ENCODE assay signal across 21 mouse cellular contexts in the genomic region with DNA sequence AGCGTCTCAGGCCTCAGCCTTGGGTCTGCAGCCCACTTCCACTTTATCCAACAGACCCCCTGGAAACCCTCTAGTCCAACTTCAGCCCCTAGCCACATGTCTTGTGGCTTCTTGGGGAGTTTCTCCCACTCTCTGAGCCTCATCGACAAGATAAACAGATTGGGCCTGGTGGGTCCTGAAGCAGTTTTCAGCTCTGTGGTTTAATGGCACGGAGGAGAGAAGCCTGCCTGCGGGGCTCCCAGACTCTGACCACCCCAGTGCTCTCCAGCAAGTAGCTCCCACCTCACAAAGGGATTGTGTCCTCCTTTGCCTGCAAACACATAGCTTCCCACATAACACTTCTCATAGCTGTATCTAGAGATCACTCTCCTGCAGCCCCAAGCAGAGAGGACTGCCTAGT. TPM values are rescaled to one million over a fixed set of nuclear protein-coding genes. Genes with fewer than 3 reads are reported as not detected.
DNase-seq lines count a peak whose midpoint lies in the region; ATAC-seq and TF ChIP-seq lines count a peak whose summit lies in the region.
"Had no signal": no experiment of that assay in that cellular context is flagged by ENCODE, and none has a peak within 500 bp of the region (broad histone marks: within the 10 kb centered on the region; RNA-seq: fewer than 3 reads in every experiment).

No protein-coding gene starts in this region.

- no peaks in the 10 kb centered on the region for H3K9me3 ChIP-seq in heart, embryonic 10.5 days
- no peaks in the 10 kb centered on the region for H3K9me3 ChIP-seq in midbrain, embryonic 11.5 days (ENCODE audit: control insufficient read depth, low read length)
- no peaks in the 10 kb centered on the region for H3K9me3 ChIP-seq in midbrain, embryonic 14.5 days (ENCODE audit: control insufficient read depth, low read length)
- no peaks in the 10 kb centered on the region for H3K9me3 ChIP-seq in limb, embryonic 10.5 days (replicated peaks)
- no peaks in the 10 kb centered on the region for H3K9me3 ChIP-seq in liver, postnatal 0 days (ENCODE audit: low read length)
- H3K9me3 ChIP-seq in intestine, embryonic 15.5 days, result no peaks in the 10 kb centered on the region
- H3K9me3 ChIP-seq: embryonic facial prominence, embryonic 12.5 days; forebrain, embryonic 15.5 days; stomach, embryonic 15.5 days had no signal

- H3K9ac ChIP-seq in midbrain, embryonic 11.5 days (ENCODE audit: low read length), result no peak overlapping the region
- no peak overlapping the region for H3K9ac ChIP-seq in midbrain, embryonic 14.5 days (replicated peaks; ENCODE audit: low read length)
- H3K9ac ChIP-seq in liver, postnatal 0 days (replicated peaks), result peak overlapping the region; percentile 30; the same call in 1 of the 2 replicates
- no peak overlapping the region for H3K9ac ChIP-seq in intestine, embryonic 15.5 days
- H3K9ac ChIP-seq: embryonic facial prominence, embryonic 12.5 days; forebrain, embryonic 15.5 days; stomach, embryonic 15.5 days had no signal

- WGBS in heart, embryonic 10.5 days, result 66% methylated on average over 4 of the region's 4 CpGs
- 55% methylated on average over 4 of the region's 4 CpGs for WGBS in midbrain, embryonic 11.5 days
- WGBS in midbrain, embryonic 14.5 days, result 56% methylated on average over 4 of the region's 4 CpGs
- 59% methylated on average over 4 of the region's 4 CpGs for WGBS in limb, embryonic 10.5 days
- WGBS in liver, postnatal 0 days (ENCODE audit: insufficient replicate concordance), result 57% methylated on average over 4 of the region's 4 CpGs
- WGBS in intestine, embryonic 15.5 days, result 63% methylated on average over 4 of the region's 4 CpGs

- DNase-seq in heart, embryonic 10.5 days (ENCODE audit: low spot score), result no peak
- no peak for DNase-seq in heart, postnatal 4 days
- DNase-seq in midbrain, embryonic 11.5 days (ENCODE audit: low spot score, missing footprints), result peak; percentile 37
- no peak for DNase-seq in midbrain, embryonic 14.5 days
- no peak for DNase-seq in limb, embryonic 10.5 days (ENCODE audit: low spot score)
- DNase-seq in liver, postnatal 0 days, result no peak
- DNase-seq: cerebellum, adult 18-20 months; cerebellum, postnatal 14 days; gastrocnemius, postnatal 36 days; heart, adult 2 months; kidney, postnatal 25 days had no signal

- no peak for TF ChIP-seq CTCF in liver, postnatal 0 days (IDR thresholded peaks at IDR 0.05; ENCODE audit: low read depth)

- H3K27me3 ChIP-seq in heart, embryonic 10.5 days (ENCODE audit: insufficient read depth, poor library complexity, severe bottlenecking), result peaks cover 6% of the 10 kb centered on the region
- no peaks in the 10 kb centered on the region for H3K27me3 ChIP-seq in midbrain, embryonic 11.5 days (ENCODE audit: control insufficient read depth, insufficient read depth, low read length)
- no peaks in the 10 kb centered on the region for H3K27me3 ChIP-seq in midbrain, embryonic 14.5 days (ENCODE audit: control insufficient read depth, insufficient read depth, low read length)
- H3K27me3 ChIP-seq in limb, embryonic 10.5 days (ENCODE audit: low read depth, poor library complexity, severe bottlenecking), result no peaks in the 10 kb centered on the region
- no peaks in the 10 kb centered on the region for H3K27me3 ChIP-seq in liver, postnatal 0 days (ENCODE audit: insufficient read depth, low read length)
- H3K27me3 ChIP-seq in intestine, embryonic 15.5 days (replicated peaks), result no peaks in the 10 kb centered on the region
- H3K27me3 ChIP-seq: embryonic facial prominence, embryonic 12.5 days; forebrain, embryonic 15.5 days; Patski; stomach, embryonic 15.5 days had no signal

- no peak for ATAC-seq in midbrain, embryonic 11.5 days (ENCODE audit: low FRiP score)
- no peak for ATAC-seq in midbrain, embryonic 14.5 days (ENCODE audit: low FRiP score, low TSS enrichment)
- no peak for ATAC-seq in liver, postnatal 0 days
- no peak for ATAC-seq in intestine, embryonic 15.5 days
- ATAC-seq: CD4-positive, CD25-positive, alpha-beta regulatory T cell, adult 4 months; forebrain, embryonic 15.5 days; hindbrain, postnatal 0 days; intestine, postnatal 0 days; Patski had no signal

- H3K27ac ChIP-seq in heart, embryonic 10.5 days, result peak overlapping the region; percentile 90
- H3K27ac ChIP-seq in midbrain, embryonic 11.5 days (ENCODE audit: low read depth, low read length), result no peak overlapping the region
- H3K27ac ChIP-seq in midbrain, embryonic 14.5 days (replicated peaks; ENCODE audit: low read depth, low read length), result no peak overlapping the region
- peak overlapping the region; percentile 74 for H3K27ac ChIP-seq in limb, embryonic 10.5 days
- H3K27ac ChIP-seq in liver, postnatal 0 days (ENCODE audit: low read depth), result peak overlapping the region; percentile 93; the same call in 1 of the 2 replicates
- no peak overlapping the region for H3K27ac ChIP-seq in intestine, embryonic 15.5 days
- H3K27ac ChIP-seq: forebrain, embryonic 15.5 days; heart, adult 2 months; hindbrain, postnatal 0 days; layer of hippocampus, adult 2 months; macrophage had no signal

- no peaks in the 10 kb centered on the region for H3K36me3 ChIP-seq in heart, embryonic 10.5 days
- no peaks in the 10 kb centered on the region for H3K36me3 ChIP-seq in midbrain, embryonic 11.5 days (ENCODE audit: control insufficient read depth, insufficient read depth, low read length)
- no peaks in the 10 kb centered on the region for H3K36me3 ChIP-seq in midbrain, embryonic 14.5 days (ENCODE audit: control insufficient read depth, insufficient read depth, low read length)
- no peaks in the 10 kb centered on the region for H3K36me3 ChIP-seq in limb, embryonic 10.5 days
- H3K36me3 ChIP-seq in liver, postnatal 0 days (replicated peaks; ENCODE audit: insufficient read depth, low read length), result peaks cover 13% of the 10 kb centered on the region; the same call in 1 of the 2 replicates
- H3K36me3 ChIP-seq in intestine, embryonic 15.5 days, result no peaks in the 10 kb centered on the region
- H3K36me3 ChIP-seq: embryonic facial prominence, embryonic 12.5 days; forebrain, embryonic 15.5 days; stomach, embryonic 15.5 days had no signal

- no peak for TF ChIP-seq EP300 in liver, postnatal 0 days (IDR thresholded peaks at IDR 0.05; ENCODE audit: low read depth)

- no peak overlapping the region for H3K4me3 ChIP-seq in heart, embryonic 10.5 days
- H3K4me3 ChIP-seq in midbrain, embryonic 11.5 days (ENCODE audit: low read depth, low read length), result no peak overlapping the region
- H3K4me3 ChIP-seq in midbrain, embryonic 14.5 days (replicated peaks; ENCODE audit: low read depth, low read length), result no peak overlapping the region
- H3K4me3 ChIP-seq in limb, embryonic 10.5 days, result no peak overlapping the region
- H3K4me3 ChIP-seq in liver, postnatal 0 days (ENCODE audit: low read depth, low read length), result no peak overlapping the region
- no peak overlapping the region for H3K4me3 ChIP-seq in intestine, embryonic 15.5 days (replicated peaks)
- H3K4me3 ChIP-seq: embryonic facial prominence, embryonic 12.5 days; forebrain, embryonic 15.5 days; heart, adult 2 months; layer of hippocampus, adult 2 months; stomach, embryonic 15.5 days had no signal

- H3K4me2 ChIP-seq in midbrain, embryonic 11.5 days, result no peak overlapping the region
- no peak overlapping the region for H3K4me2 ChIP-seq in midbrain, embryonic 14.5 days (ENCODE audit: low read length)
- H3K4me2 ChIP-seq in liver, postnatal 0 days (ENCODE audit: low read depth, low read length), result no peak overlapping the region
- H3K4me2 ChIP-seq in intestine, embryonic 15.5 days (replicated peaks), result no peak overlapping the region
- H3K4me2 ChIP-seq: embryonic facial prominence, embryonic 12.5 days; forebrain, embryonic 15.5 days; stomach, embryonic 15.5 days had no signal

- H3K4me1 ChIP-seq in heart, embryonic 10.5 days, result peaks cover 45% of the 10 kb centered on the region
- peaks cover 8% of the 10 kb centered on the region; the same call in 1 of the 2 replicates for H3K4me1 ChIP-seq in midbrain, embryonic 11.5 days (ENCODE audit: control insufficient read depth, insufficient read depth, low read length)
- H3K4me1 ChIP-seq in midbrain, embryonic 14.5 days (ENCODE audit: control insufficient read depth, insufficient read depth, low read length), result no peaks in the 10 kb centered on the region
- peaks cover 23% of the 10 kb centered on the region for H3K4me1 ChIP-seq in limb, embryonic 10.5 days
- peaks cover 36% of the 10 kb centered on the region for H3K4me1 ChIP-seq in liver, postnatal 0 days (ENCODE audit: insufficient read depth)
- H3K4me1 ChIP-seq in intestine, embryonic 15.5 days (replicated peaks), result peaks cover 19% of the 10 kb centered on the region

RNA-seq across cellular contexts. Expression of a gene that starts 9.9 kb away (rescaled TPM):
- polyA plus RNA-seq in heart, embryonic 10.5 days (2016; fragmentation: Nextera tagmentation; extraction: Ambion mirVana), result 122 and 151 TPM in 2 replicates
- 10 to 100 TPM; 47.9 to 49.9 TPM for total RNA-seq in heart, postnatal 4 days (2021)
- polyA plus RNA-seq in midbrain, embryonic 11.5 days (2014; fragmentation: Nextera tagmentation; extraction: Ambion mirVana), result 148 and 163 TPM in 2 replicates
- polyA plus RNA-seq in midbrain, embryonic 14.5 days (2014; fragmentation: Nextera tagmentation; extraction: Ambion mirVana), result 150 and 163 TPM in 2 replicates
- polyA plus RNA-seq in limb, embryonic 10.5 days (2016; fragmentation: Nextera tagmentation; extraction: Ambion mirVana), result 187 and 191 TPM in 2 replicates
- polyA plus RNA-seq in liver, postnatal 0 days (2015; fragmentation: Nextera tagmentation; extraction: Ambion mirVana), result 114 and 120 TPM in 2 replicates
- 117 and 121 TPM in 2 replicates for polyA plus RNA-seq in intestine, embryonic 15.5 days (2015; fragmentation: Nextera tagmentation; extraction: Ambion mirVana)

RNA-seq across cellular contexts. Expression of a gene that starts 32.9 kb away (rescaled TPM):
- polyA plus RNA-seq in heart, embryonic 10.5 days (2016; fragmentation: Nextera tagmentation; extraction: Ambion mirVana), result 0.95 and 1.5 TPM in 2 replicates
- total RNA-seq in heart, postnatal 4 days (2021), result under 1 TPM in 1 of 2 experiments, not detected in 1; 0.07 TPM
- 7.0 and 9.0 TPM in 2 replicates for polyA plus RNA-seq in midbrain, embryonic 11.5 days (2014; fragmentation: Nextera tagmentation; extraction: Ambion mirVana)
- polyA plus RNA-seq in midbrain, embryonic 14.5 days (2014; fragmentation: Nextera tagmentation; extraction: Ambion mirVana), result 54.5 and 63.4 TPM in 2 replicates
- 0.74 and 2.9 TPM in 2 replicates for polyA plus RNA-seq in limb, embryonic 10.5 days (2016; fragmentation: Nextera tagmentation; extraction: Ambion mirVana)
- 0.59 and 1.2 TPM in 2 replicates for polyA plus RNA-seq in liver, postnatal 0 days (2015; fragmentation: Nextera tagmentation; extraction: Ambion mirVana)
- polyA plus RNA-seq in intestine, embryonic 15.5 days (2015; fragmentation: Nextera tagmentation; extraction: Ambion mirVana), result 0.96 and 1.5 TPM in 2 replicates
- total RNA-seq: heart, adult 2 months had no signal

Comparison
In these comparisons a context has a peak if more than half of its experiments do, and no peak if none do; other contexts are left out.
1. H3K27ac ChIP-seq: peak in heart, embryonic 10.5 days (single experiment), limb, embryonic 10.5 days (single experiment) and liver, postnatal 0 days (single experiment); none in midbrain, embryonic 11.5 days (single experiment), midbrain, embryonic 14.5 days (single experiment) and intestine, embryonic 15.5 days (single experiment).